ENCODE assay signal across 24 mouse cellular contexts in genomic region chr11:117998356-117998755, GRCm38 (mm10). TPM values are rescaled to one million over a fixed set of nuclear protein-coding genes. Genes with fewer than 3 reads are reported as not detected.
DNase-seq lines count a peak whose midpoint lies in the region; ATAC-seq and TF ChIP-seq lines count a peak whose summit lies in the region.
"Had no signal": no experiment of that assay in that cellular context is flagged by ENCODE, and none has a peak within 500 bp of the region (broad histone marks: within the 10 kb centered on the region; RNA-seq: fewer than 3 reads in every experiment).

No protein-coding gene starts in this region.

- peaks cover 21% of the 10 kb centered on the region for H3K36me3 ChIP-seq in heart, embryonic 15.5 days
- H3K36me3 ChIP-seq in intestine, embryonic 16.5 days (ENCODE audit: control insufficient read depth, insufficient read depth, low read length), result peaks cover 19% of the 10 kb centered on the region
- peaks cover 26% of the 10 kb centered on the region for H3K36me3 ChIP-seq in small intestine, adult 2 months (ENCODE audit: control insufficient read depth, insufficient read depth, low read length)

- WGBS in heart, embryonic 15.5 days, result 86% methylated on average over 4 of the region's 4 CpGs
- 77% methylated on average over 4 of the region's 4 CpGs for WGBS in intestine, embryonic 16.5 days
- WGBS in small intestine, adult 2 months, result 53% methylated on average over 4 of the region's 4 CpGs

- intact Hi-C loops in heart, postnatal 10 days (cut with DNase I), result no loop called here

- no peak for DNase-seq in heart, postnatal 10 days
- peak; percentile 63 for DNase-seq in lung, postnatal 36 days
- DNase-seq in lung, postnatal 4 days, result no peak
- DNase-seq in retina, postnatal 1 day, result no peak
- DNase-seq in layer of hippocampus, adult 18-20 months (ENCODE audit: low spot score in 2 of 2), result no peak
- DNase-seq: adrenal gland, postnatal 25 days; cerebellum, adult 11 months; cerebellum, postnatal 10 days; embryo, embryonic 11 days; gastrocnemius, postnatal 25 days; heart, postnatal 4 days; kidney, adult 18-20 months; lung, embryonic 14.5 days; thymus, postnatal 14 days had no signal

- H3K4me2 ChIP-seq in heart, embryonic 15.5 days, result no peak overlapping the region
- H3K4me2 ChIP-seq in intestine, embryonic 16.5 days (ENCODE audit: low read depth, low read length), result no peak overlapping the region
- H3K4me2 ChIP-seq: heart, embryonic 12.5 days; lung, embryonic 14.5 days; neural tube, embryonic 15.5 days had no signal

- H3K9ac ChIP-seq in heart, embryonic 15.5 days, result no peak overlapping the region
- peak overlapping the region; percentile 33 for H3K9ac ChIP-seq in intestine, embryonic 16.5 days (ENCODE audit: low read depth, low read length)
- H3K9ac ChIP-seq: heart, embryonic 12.5 days; lung, embryonic 14.5 days; neural tube, embryonic 15.5 days had no signal

- H3K9me3 ChIP-seq in heart, embryonic 15.5 days (replicated peaks), result no peaks in the 10 kb centered on the region
- H3K9me3 ChIP-seq in intestine, embryonic 16.5 days (ENCODE audit: control insufficient read depth, low read length), result no peaks in the 10 kb centered on the region
- H3K9me3 ChIP-seq: heart, embryonic 12.5 days; neural tube, embryonic 15.5 days had no signal

- peaks cover 59% of the 10 kb centered on the region for H3K4me1 ChIP-seq in heart, embryonic 15.5 days (replicated peaks)
- peaks cover 50% of the 10 kb centered on the region for H3K4me1 ChIP-seq in intestine, embryonic 16.5 days (ENCODE audit: control insufficient read depth, insufficient read depth, low read length)
- H3K4me1 ChIP-seq in small intestine, adult 2 months (ENCODE audit: control insufficient read depth, insufficient read depth, insufficient read length, low read length), result peaks cover 56% of the 10 kb centered on the region

- ATAC-seq in heart, embryonic 15.5 days (replicated peaks; ENCODE audit: insufficient number of reproducible peaks, insufficient read depth, low FRiP score, low read depth), result no peak
- peak; percentile 71 for ATAC-seq in intestine, embryonic 16.5 days
- ATAC-seq: forebrain, embryonic 16.5 days; hindbrain, embryonic 16.5 days; midbrain, embryonic 16.5 days had no signal

- TF ChIP-seq POLR2A in small intestine, adult 2 months (IDR thresholded peaks at IDR 0.05; ENCODE audit: low read depth, low read length), result no peak

- 0 out of 2 replicates have a peak overlapping the region, but pooled peaks have one; percentile 13 for H3K27ac ChIP-seq in heart, embryonic 15.5 days
- peak overlapping the region; percentile 56 for H3K27ac ChIP-seq in intestine, embryonic 16.5 days (ENCODE audit: low read length)
- peak overlapping the region; percentile 78 for H3K27ac ChIP-seq in small intestine, adult 2 months (ENCODE audit: insufficient read depth, low read depth, low read length)
- H3K27ac ChIP-seq: layer of hippocampus, adult 2 months; left cerebral cortex, adult 2 months; neural tube, embryonic 15.5 days had no signal

- no peak overlapping the region for H3K4me3 ChIP-seq in heart, embryonic 15.5 days
- no peak overlapping the region for H3K4me3 ChIP-seq in intestine, embryonic 16.5 days (ENCODE audit: low read length)
- no peak overlapping the region for H3K4me3 ChIP-seq in small intestine, adult 2 months (ENCODE audit: low read depth, low read length)
- H3K4me3 ChIP-seq: heart, embryonic 12.5 days; layer of hippocampus, adult 2 months; left cerebral cortex, adult 2 months; neural tube, embryonic 15.5 days had no signal

- no peak for TF ChIP-seq CTCF in small intestine, adult 2 months (IDR thresholded peaks at IDR 0.05; ENCODE audit: extremely low read depth, insufficient read length, insufficient replicate concordance, low read depth, low read length)

- H3K27me3 ChIP-seq in heart, embryonic 15.5 days, result no peaks in the 10 kb centered on the region
- no peaks in the 10 kb centered on the region for H3K27me3 ChIP-seq in intestine, embryonic 16.5 days (replicated peaks; ENCODE audit: control insufficient read depth, insufficient read depth, low read length)
- H3K27me3 ChIP-seq in small intestine, adult 2 months (ENCODE audit: control insufficient read depth, insufficient read depth, low read length), result no peaks in the 10 kb centered on the region
- H3K27me3 ChIP-seq: heart, embryonic 12.5 days; neural tube, embryonic 15.5 days had no signal

RNA-seq across cellular contexts. Expression of gene Pgs1, which starts 12.3 kb away (rescaled TPM):
- polyA plus RNA-seq in heart, embryonic 15.5 days (2015; fragmentation: Nextera tagmentation; extraction: Ambion mirVana), result 21.9 and 26.8 TPM in 2 replicates
- total RNA-seq in heart, postnatal 10 days (2021), result 10 to 100 TPM; 21.2 to 23.7 TPM
- 33.9 and 35.7 TPM in 2 replicates for polyA plus RNA-seq in intestine, embryonic 16.5 days (2015; fragmentation: Nextera tagmentation; extraction: Ambion mirVana)
- polyA plus RNA-seq in small intestine, adult 2 months (2012; rRNA removed), result 19.8 and 35.0 TPM in 2 replicates
- 10 to 100 TPM; 78.8 to 81.7 TPM for total RNA-seq in layer of hippocampus, adult 18-20 months (2021)

RNA-seq across cellular contexts. Expression of gene Socs3, which starts 28.5 kb away (rescaled TPM):
- 6.7 and 10.9 TPM in 2 replicates for polyA plus RNA-seq in heart, embryonic 15.5 days (2015; fragmentation: Nextera tagmentation; extraction: Ambion mirVana)
- total RNA-seq in heart, postnatal 10 days (2021), result 1 to 10 TPM; 3.7 to 5.8 TPM
- polyA plus RNA-seq in intestine, embryonic 16.5 days (2015; fragmentation: Nextera tagmentation; extraction: Ambion mirVana), result 18.9 and 21.2 TPM in 2 replicates
- 27.2 and 47.2 TPM in 2 replicates for polyA plus RNA-seq in small intestine, adult 2 months (2012; rRNA removed)
- total RNA-seq in layer of hippocampus, adult 18-20 months (2021), result 1 to 10 TPM; 1.0 to 1.3 TPM

Comparison
In these comparisons a context has a peak if more than half of its experiments do, and no peak if none do; other contexts are left out.
1. H3K27ac ChIP-seq: peak in every context shown above with its lines; median percentile 78 in small intestine, adult 2 months; 56 in intestine, embryonic 16.5 days; 13 in heart, embryonic 15.5 days.